Mouse (Mus musculus) frontal cortex, adult 2 months (tissue): ENCODE results near the gene Mecom. TPM values are rescaled to one million over a fixed set of nuclear protein-coding genes. Genes with fewer than 3 reads are reported as not detected.

ENCODE experiments used
- DNase-seq, 2 experiments: peaks; one replicate each; pipeline ENCODE4 v3.0.0; 2022; ENCODE audit warnings: low spot score in 1 of 2; ENCODE audit errors: extremely low spot score in 1 of 2
- polyA plus RNA-seq: library from polyadenylated mRNA; depleted of rRNA; stranded (reverse); fragments of >200 nt; gene quantifications from 2 replicates; pipeline ENCODE4 v1.2.3, GENCODE M21; 2012

Gene Mecom
- polyA plus RNA-seq, 1 experiment: 2.6 TPM

- no peak for DNase-seq
Observed at GRCm38 (mm10) chr3:30514901-30515794, 32.7 kb downstream of the Mecom start.

- DNase-seq: no peak
Observed at GRCm38 (mm10) chr3:30514051-30514754, 33.6 kb downstream of the Mecom start.

- no peak for DNase-seq
Observed at GRCm38 (mm10) chr3:30513314-30513997, 34.4 kb downstream of the Mecom start.

DNA sequence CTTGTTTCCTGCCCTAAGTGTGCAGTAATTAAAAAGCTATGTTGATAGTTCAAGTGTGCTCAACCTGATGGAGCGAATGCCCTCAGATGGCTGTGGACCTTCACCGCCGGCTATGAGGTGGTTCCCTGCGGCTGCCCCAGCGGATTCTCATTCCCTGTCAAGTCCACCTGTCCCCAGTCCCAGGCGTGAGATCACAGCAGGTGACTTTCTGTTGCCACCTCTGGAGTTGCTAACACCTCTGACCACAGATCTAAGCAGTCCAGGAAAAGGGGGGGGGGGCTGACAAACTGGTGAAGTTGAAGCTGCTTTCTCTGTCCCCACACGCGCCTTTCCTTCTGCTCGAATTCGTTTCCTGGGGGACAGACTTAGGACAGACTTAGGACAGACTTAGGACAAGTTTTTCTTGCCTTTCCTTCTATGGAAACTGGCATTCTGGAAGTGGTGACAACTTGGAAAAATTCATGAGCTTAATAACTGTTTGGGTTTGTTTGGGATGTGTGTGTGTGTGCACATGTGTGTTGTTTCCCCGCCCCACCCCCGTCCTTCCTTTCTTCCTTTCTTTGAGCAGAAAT is 35.3 kb downstream of the Mecom start:
- no peak for DNase-seq

GRCm38 (mm10) chr3:30511796-30512195 is 36.0 kb downstream of the Mecom start:
- no peak for DNase-seq

- DNase-seq: no peak
Observed at GRCm38 (mm10) chr3:30511062-30511640, 36.7 kb downstream of the Mecom start.

DNA sequence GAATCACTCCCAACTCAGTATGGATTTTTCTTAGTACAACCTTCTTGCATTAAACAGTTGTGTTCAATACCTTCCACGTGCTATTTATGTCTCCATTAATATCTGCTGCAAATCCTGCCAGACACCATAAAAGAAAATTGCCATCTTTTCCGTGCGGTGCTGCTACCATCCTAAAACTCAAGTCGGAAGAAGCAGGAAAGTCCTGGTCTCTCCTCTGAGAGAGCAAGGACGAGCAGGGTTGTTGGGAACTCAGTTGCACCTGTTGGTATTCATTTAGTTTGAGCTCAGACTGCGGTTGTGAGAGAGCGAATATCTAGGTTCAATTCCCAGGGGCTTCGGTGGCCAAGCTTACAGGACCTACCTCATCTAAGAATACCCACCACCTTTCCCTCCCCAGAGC is 37.2 kb downstream of the Mecom start:
- no peak for DNase-seq

DNA sequence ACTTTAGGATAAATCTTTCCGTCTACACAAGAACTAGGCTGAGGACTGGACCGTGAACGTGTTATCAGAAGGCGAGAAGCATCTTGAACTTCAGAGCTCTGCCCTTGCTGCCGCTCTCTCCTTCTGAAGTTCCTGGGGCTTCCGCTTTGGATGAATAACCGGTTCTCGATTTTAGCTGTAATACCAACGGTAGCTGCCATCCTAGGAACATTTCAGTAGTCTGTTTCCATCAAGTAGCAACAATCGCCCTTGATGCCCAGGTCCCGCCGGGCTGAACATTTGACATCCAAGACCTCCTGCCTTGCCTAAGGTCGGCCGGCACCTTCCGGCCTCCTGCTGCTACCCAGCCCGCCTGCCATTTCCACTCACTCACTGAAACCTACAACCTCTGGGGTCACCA is 37.7 kb downstream of the Mecom start:
- DNase-seq: no peak

- no peak for DNase-seq
Observed at GRCm38 (mm10) chr3:30508930-30509910, 38.6 kb downstream of the Mecom start.

DNA sequence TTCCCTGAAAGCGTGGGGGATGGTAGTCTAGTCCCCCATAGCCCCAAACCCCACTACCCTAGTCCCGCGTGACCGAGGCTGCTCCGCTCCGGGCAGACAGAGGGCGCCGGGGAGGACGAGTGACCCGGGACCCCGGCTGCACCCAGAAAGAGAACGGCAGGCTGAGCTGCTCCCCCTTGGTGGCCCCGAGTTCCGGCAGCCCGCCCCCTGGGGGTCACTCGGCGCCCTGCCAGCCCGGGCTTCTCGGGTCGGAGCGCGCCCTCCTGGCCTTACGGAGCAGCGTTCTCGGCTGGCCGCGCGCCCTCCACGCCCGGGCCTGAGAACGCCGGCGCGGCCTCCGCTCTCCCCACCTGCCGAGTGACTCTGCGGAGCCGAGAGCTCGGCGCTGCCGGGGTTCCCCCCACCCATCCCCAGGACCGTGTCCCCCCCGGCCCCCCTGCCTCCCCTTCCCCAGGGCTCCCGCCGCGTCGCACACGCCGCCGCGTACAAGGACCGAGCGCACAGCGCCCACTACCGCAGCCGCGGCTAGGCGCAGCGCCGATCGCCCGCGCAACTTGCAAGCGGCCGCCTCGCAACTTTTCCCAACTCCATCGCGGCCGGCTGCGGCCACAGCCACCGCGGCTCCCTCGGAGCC is 39.4 kb downstream of the Mecom start:
- no peak for DNase-seq

GRCm38 (mm10) chr3:30507576-30508295 is 40.1 kb downstream of the Mecom start:
- no peak for DNase-seq

GRCm38 (mm10) chr3:30507028-30507575 is 40.7 kb downstream of the Mecom start:
- DNase-seq: peak in 1 of 2 experiments; percentile 15

GRCm38 (mm10) chr3:30506329-30507027 is 41.3 kb downstream of the Mecom start:
- DNase-seq: no peak

DNA sequence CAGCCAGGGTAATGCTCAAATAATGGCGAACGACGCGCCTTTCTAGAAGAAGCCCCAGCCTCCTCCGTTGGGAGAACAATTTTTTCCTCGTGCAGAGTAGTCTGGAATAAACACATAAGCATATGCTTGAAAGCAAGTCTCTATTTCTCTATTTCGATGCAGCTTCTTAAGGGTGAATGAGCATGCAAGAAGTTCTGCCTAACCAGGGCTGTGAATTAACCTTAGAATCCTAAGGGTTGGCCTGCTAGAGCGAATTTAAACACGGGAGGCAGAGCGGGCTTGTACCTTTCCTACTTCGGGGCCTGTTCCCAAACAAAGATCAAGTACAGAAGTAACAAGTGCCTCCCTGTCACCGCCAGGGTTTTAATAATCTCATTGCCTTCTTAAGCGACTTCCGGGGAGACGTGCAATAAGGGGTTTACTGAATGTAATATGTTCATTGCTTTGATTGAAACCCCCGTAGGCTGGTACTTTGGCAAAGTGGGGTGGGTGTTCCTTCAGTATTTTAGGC is 42.0 kb downstream of the Mecom start:
- DNase-seq: no peak

DNA sequence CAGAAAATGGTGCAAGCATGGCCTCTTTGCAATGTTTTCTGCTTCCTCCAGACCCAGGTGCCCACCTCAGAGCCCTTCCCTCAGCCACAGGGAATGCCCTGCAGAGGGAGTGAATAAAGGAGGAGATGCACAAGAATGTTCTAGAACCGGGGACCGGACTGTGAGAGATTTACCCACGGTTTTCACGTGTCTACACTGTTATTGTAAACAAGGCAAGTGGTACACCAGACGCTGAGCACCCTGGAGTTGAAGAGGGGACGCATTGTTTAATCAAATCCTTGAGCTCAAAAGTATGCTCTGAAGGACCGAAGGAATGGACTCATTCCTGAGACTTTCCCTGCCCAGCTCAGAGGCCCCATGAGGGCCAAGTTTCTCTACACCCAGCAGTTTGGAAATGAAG is 43.2 kb downstream of the Mecom start:
- DNase-seq: no peak

GRCm38 (mm10) chr3:30503821-30504220 is 44.0 kb downstream of the Mecom start:
- no peak for DNase-seq

DNA sequence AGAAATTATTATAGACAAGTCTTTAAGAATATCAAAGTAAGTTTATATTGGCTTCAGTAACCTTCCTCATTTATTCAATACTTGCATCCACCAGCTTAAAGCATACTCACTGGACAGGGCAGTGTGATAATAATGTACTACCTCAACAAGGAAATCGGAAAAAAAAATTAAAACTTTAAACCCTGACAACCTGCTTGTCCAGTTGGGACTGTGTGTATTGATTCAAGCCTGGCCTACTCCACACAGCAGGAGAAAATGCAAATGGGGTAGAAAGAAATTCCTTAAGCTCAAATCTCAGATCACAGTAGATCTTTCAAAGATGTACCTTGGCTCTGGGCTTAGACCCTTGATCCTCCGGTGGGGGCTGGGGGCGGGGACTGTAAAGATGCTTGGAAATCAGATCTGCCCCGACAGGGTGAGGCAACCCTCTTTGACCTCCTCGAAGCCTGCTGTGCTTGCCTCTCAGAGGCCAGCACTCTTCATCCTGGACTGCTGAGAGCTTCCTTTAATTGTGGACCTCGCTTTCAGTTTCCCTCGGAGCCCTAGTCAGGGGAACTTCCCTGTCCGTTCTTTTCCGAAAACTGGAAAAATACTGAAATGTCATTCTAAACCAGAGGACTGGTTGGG is 49.5 kb downstream of the Mecom start:
- no peak for DNase-seq
